10 mouse cellular contexts compared by ENCODE assay signal in the genomic region with DNA sequence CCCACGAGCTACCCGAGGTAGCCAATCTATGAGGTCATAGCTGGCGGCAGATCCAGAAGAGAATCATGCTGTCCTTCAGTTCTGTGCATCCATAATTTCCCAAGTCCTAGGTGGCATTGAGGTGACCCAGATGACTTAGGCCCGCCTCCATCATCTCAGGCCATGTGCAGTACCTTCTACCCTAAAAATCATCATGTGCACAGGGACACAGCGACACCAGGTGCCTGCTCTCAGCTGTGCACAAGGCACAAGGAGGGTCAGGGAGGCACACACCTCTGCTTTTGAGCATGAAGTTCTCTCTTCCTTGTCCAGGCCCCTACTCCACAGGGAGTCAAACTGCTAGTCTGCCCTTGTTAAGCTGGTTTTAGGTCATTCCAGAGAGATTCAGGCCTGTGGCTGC. TPM values are rescaled to one million over a fixed set of nuclear protein-coding genes. Genes with fewer than 3 reads are reported as not detected.
DNase-seq lines count a peak whose midpoint lies in the region; ATAC-seq and TF ChIP-seq lines count a peak whose summit lies in the region.
"Had no signal": no experiment of that assay in that cellular context is flagged by ENCODE, and none has a peak within 500 bp of the region (broad histone marks: within the 10 kb centered on the region; RNA-seq: fewer than 3 reads in every experiment).

No protein-coding gene starts in this region.

- no peaks in the 10 kb centered on the region for H3K4me1 ChIP-seq in liver, embryonic 12.5 days
- H3K4me1 ChIP-seq in midbrain, embryonic 16.5 days (ENCODE audit: control insufficient read depth, insufficient read depth, low read length), result peaks cover 7% of the 10 kb centered on the region

- H3K27me3 ChIP-seq in liver, embryonic 12.5 days (replicated peaks), result no peaks in the 10 kb centered on the region
- no peaks in the 10 kb centered on the region for H3K27me3 ChIP-seq in midbrain, embryonic 16.5 days (ENCODE audit: control insufficient read depth, insufficient read depth, low read depth, low read length)
- H3K27me3 ChIP-seq: limb, embryonic 15.5 days had no signal

- H3K4me3 ChIP-seq in gastrocnemius, adult 2 months, result no peak overlapping the region
- H3K4me3 ChIP-seq in liver, embryonic 12.5 days, result no peak overlapping the region
- H3K4me3 ChIP-seq in midbrain, embryonic 16.5 days (ENCODE audit: low read depth, low read length), result no peak overlapping the region

- no peak for ATAC-seq in liver, embryonic 12.5 days
- ATAC-seq in midbrain, embryonic 16.5 days, result peak; percentile 45; the same call in 1 of the 2 replicates
- ATAC-seq in megakaryocyte progenitor cell, adult 5-6 weeks (replicated peaks; ENCODE audit: poor library complexity), result no peak

- 79% methylated on average over 5 of the region's 5 CpGs for WGBS in liver, embryonic 12.5 days (ENCODE audit: insufficient replicate concordance)
- 90% methylated on average over 5 of the region's 5 CpGs for WGBS in midbrain, embryonic 16.5 days

- intact Hi-C loops in gastrocnemius, adult 2 months (cut with DNase I), result no loop called here
- intact Hi-C loops in gastrocnemius, postnatal 14 days (cut with DNase I; ENCODE audit: low total_unique reads), result no loop called here

- H3K27ac ChIP-seq in gastrocnemius, adult 2 months, result no peak overlapping the region
- H3K27ac ChIP-seq in liver, embryonic 12.5 days, result no peak overlapping the region
- H3K27ac ChIP-seq in midbrain, embryonic 16.5 days (ENCODE audit: low read length), result no peak overlapping the region
- H3K27ac ChIP-seq: limb, embryonic 15.5 days had no signal

- peak overlapping the region; percentile 47; the same call in 1 of the 2 replicates for H3K4me2 ChIP-seq in liver, embryonic 12.5 days
- H3K4me2 ChIP-seq in midbrain, embryonic 16.5 days (ENCODE audit: low read length), result peak overlapping the region; percentile 46; the same call in 1 of the 2 replicates

- no peaks in the 10 kb centered on the region for H3K36me3 ChIP-seq in liver, embryonic 12.5 days
- no peaks in the 10 kb centered on the region for H3K36me3 ChIP-seq in midbrain, embryonic 16.5 days (ENCODE audit: control insufficient read depth, insufficient read depth, low read length)
- H3K36me3 ChIP-seq: limb, embryonic 15.5 days had no signal

- H3K9me3 ChIP-seq in liver, embryonic 12.5 days (replicated peaks), result no peaks in the 10 kb centered on the region
- no peaks in the 10 kb centered on the region for H3K9me3 ChIP-seq in midbrain, embryonic 16.5 days (replicated peaks; ENCODE audit: control insufficient read depth, low read length, poor library complexity, severe bottlenecking)
- H3K9me3 ChIP-seq: limb, embryonic 15.5 days had no signal

- peak; percentile 19; the same call in 1 of the 2 replicates for TF ChIP-seq CTCF in gastrocnemius, adult 2 months (IDR thresholded peaks at IDR 0.05)

- DNase-seq in gastrocnemius, adult 2 months, result no peak
- DNase-seq in gastrocnemius, postnatal 14 days, result no peak
- DNase-seq in liver, result no peak
- DNase-seq in embryo, embryonic 11 days, result peak; percentile 12
- no peak for DNase-seq in adrenal gland, postnatal 4 days (ENCODE audit: low spot score in 2 of 2)

- H3K9ac ChIP-seq in liver, embryonic 12.5 days, result no peak overlapping the region
- H3K9ac ChIP-seq in midbrain, embryonic 16.5 days (ENCODE audit: low read depth, low read length), result no peak overlapping the region; the same call in 1 of the 2 replicates
- H3K9ac ChIP-seq: limb, embryonic 15.5 days had no signal

RNA-seq across cellular contexts. Expression of gene Defb48, which starts 19.0 kb away (rescaled TPM):
- not detected for total RNA-seq in gastrocnemius, adult 2 months (2021)
- total RNA-seq in gastrocnemius, postnatal 14 days (2021), result not detected
- polyA plus RNA-seq in liver, embryonic 12.5 days (2016; fragmentation: Nextera tagmentation; extraction: Ambion mirVana), result not detected in 2 replicates
- not detected in 2 replicates for polyA plus RNA-seq in midbrain, embryonic 16.5 days (2015; fragmentation: Nextera tagmentation; extraction: Ambion mirVana)
- total RNA-seq in megakaryocyte progenitor cell, adult 5-6 weeks (2015), result not detected in 2 replicates
- total RNA-seq in megakaryocyte progenitor cell, adult 5-6 weeks (2017), result not detected in 2 replicates
- total RNA-seq in adrenal gland, postnatal 4 days (2021), result not detected
- total RNA-seq: gastrocnemius, adult 8-10 months had no signal
- polyA plus RNA-seq: limb, embryonic 15.5 days had no signal

RNA-seq across cellular contexts. Expression of gene Defb47, which starts 32.5 kb away (rescaled TPM):
- total RNA-seq in gastrocnemius, adult 2 months (2021), result not detected
- total RNA-seq in gastrocnemius, postnatal 14 days (2021), result not detected
- polyA plus RNA-seq in liver, embryonic 12.5 days (2016; fragmentation: Nextera tagmentation; extraction: Ambion mirVana), result not detected in 2 replicates
- not detected in 2 replicates for polyA plus RNA-seq in midbrain, embryonic 16.5 days (2015; fragmentation: Nextera tagmentation; extraction: Ambion mirVana)
- total RNA-seq in megakaryocyte progenitor cell, adult 5-6 weeks (2015), result not detected in 2 replicates
- not detected in 2 replicates for total RNA-seq in megakaryocyte progenitor cell, adult 5-6 weeks (2017)
- not detected for total RNA-seq in adrenal gland, postnatal 4 days (2021)
- total RNA-seq: gastrocnemius, adult 8-10 months had no signal
- polyA plus RNA-seq: limb, embryonic 15.5 days had no signal

RNA-seq across cellular contexts. Expression of gene Defb43, which starts 46.2 kb away (rescaled TPM):
- total RNA-seq in gastrocnemius, adult 2 months (2021), result not detected
- not detected for total RNA-seq in gastrocnemius, postnatal 14 days (2021)
- not detected in 2 replicates for polyA plus RNA-seq in liver, embryonic 12.5 days (2016; fragmentation: Nextera tagmentation; extraction: Ambion mirVana)
- polyA plus RNA-seq in midbrain, embryonic 16.5 days (2015; fragmentation: Nextera tagmentation; extraction: Ambion mirVana), result not detected in 2 replicates
- total RNA-seq in megakaryocyte progenitor cell, adult 5-6 weeks (2015), result not detected in 2 replicates
- not detected in 2 replicates for total RNA-seq in megakaryocyte progenitor cell, adult 5-6 weeks (2017)
- not detected for total RNA-seq in adrenal gland, postnatal 4 days (2021)
- total RNA-seq: gastrocnemius, adult 8-10 months had no signal
- polyA plus RNA-seq: limb, embryonic 15.5 days had no signal
